In the genomic region with DNA sequence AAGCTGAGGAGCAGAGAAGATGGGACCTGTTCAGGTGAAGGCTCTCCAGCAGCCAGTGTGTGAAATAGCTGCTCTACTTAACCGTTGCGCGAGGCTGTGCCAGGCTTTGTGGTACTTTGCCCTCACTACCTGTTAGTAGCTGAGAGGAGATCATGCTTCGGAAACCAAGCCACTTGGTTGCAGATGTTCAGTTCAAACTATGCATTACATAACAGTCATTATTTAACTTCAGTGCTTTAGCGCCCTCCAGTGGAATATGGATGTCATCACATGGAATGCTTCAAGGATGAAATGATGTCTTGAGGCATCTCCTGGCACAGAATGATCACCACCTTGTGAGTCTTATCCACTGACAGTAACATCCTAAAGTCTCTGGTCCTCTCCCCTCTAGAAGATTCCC, we compare ENCODE assay signal across 9 mouse cellular contexts. TPM values are rescaled to one million over a fixed set of nuclear protein-coding genes. Genes with fewer than 3 reads are reported as not detected.
DNase-seq lines count a peak whose midpoint lies in the region; ATAC-seq and TF ChIP-seq lines count a peak whose summit lies in the region.
"Had no signal": no experiment of that assay in that cellular context is flagged by ENCODE, and none has a peak within 500 bp of the region (broad histone marks: within the 10 kb centered on the region; RNA-seq: fewer than 3 reads in every experiment).

No protein-coding gene starts in this region.

- no peak for TF ChIP-seq POLR2A in kidney, adult 2 months (IDR thresholded peaks at IDR 0.05; ENCODE audit: low read depth, low read length)

- H3K9ac ChIP-seq in kidney, embryonic 14.5 days (ENCODE audit: low read depth, low read length): no peak overlapping the region
- H3K9ac ChIP-seq in embryonic facial prominence, embryonic 13.5 days: no peak overlapping the region
- H3K9ac ChIP-seq in heart, embryonic 11.5 days (ENCODE audit: low read depth, low read length): no peak overlapping the region

- H3K27me3 ChIP-seq in kidney, adult 2 months (replicated peaks; ENCODE audit: control insufficient read depth, insufficient read depth, low read length): no peaks in the 10 kb centered on the region
- 0 out of 2 replicates have a peak, but pooled peaks cover 2% of the 10 kb centered on the region for H3K27me3 ChIP-seq in kidney, embryonic 14.5 days (ENCODE audit: control insufficient read depth, insufficient read depth, low read length)
- H3K27me3 ChIP-seq in embryonic facial prominence, embryonic 13.5 days: peaks cover 27% of the 10 kb centered on the region
- peaks cover 6% of the 10 kb centered on the region; the same call in 1 of the 2 replicates for H3K27me3 ChIP-seq in heart, embryonic 11.5 days (ENCODE audit: control insufficient read depth, insufficient read depth, low read length)

- H3K4me2 ChIP-seq in kidney, embryonic 14.5 days (replicated peaks; ENCODE audit: low read depth, low read length): no peak overlapping the region
- no peak overlapping the region for H3K4me2 ChIP-seq in embryonic facial prominence, embryonic 13.5 days
- H3K4me2 ChIP-seq in heart, embryonic 11.5 days: no peak overlapping the region

- no peaks in the 10 kb centered on the region for H3K4me1 ChIP-seq in kidney, adult 2 months (ENCODE audit: control insufficient read depth, insufficient read depth, low read length)
- H3K4me1 ChIP-seq in kidney, embryonic 14.5 days (ENCODE audit: control insufficient read depth, insufficient read depth, low read length): no peaks in the 10 kb centered on the region
- no peaks in the 10 kb centered on the region for H3K4me1 ChIP-seq in embryonic facial prominence, embryonic 13.5 days
- no peaks in the 10 kb centered on the region for H3K4me1 ChIP-seq in heart, embryonic 11.5 days (ENCODE audit: control insufficient read depth, insufficient read depth, low read length)

- whole genome bisulfite sequencing in kidney, adult 2 months: 13% methylated on average over 5 of the region's 5 CpGs
- WGBS in kidney, embryonic 14.5 days: 38% methylated on average over 5 of the region's 5 CpGs
- WGBS in embryonic facial prominence, embryonic 13.5 days: 20% methylated on average over 5 of the region's 5 CpGs
- WGBS in heart, embryonic 11.5 days (ENCODE audit: insufficient replicate concordance): 22% methylated on average over 5 of the region's 5 CpGs

- no peaks in the 10 kb centered on the region for H3K36me3 ChIP-seq in kidney, adult 2 months (ENCODE audit: control insufficient read depth, insufficient read depth, low read length)
- H3K36me3 ChIP-seq in kidney, embryonic 14.5 days (ENCODE audit: control insufficient read depth, insufficient read depth, low read length): no peaks in the 10 kb centered on the region
- no peaks in the 10 kb centered on the region for H3K36me3 ChIP-seq in embryonic facial prominence, embryonic 13.5 days
- H3K36me3 ChIP-seq in heart, embryonic 11.5 days (ENCODE audit: control insufficient read depth, insufficient read depth, low read length): no peaks in the 10 kb centered on the region

- no peak for ATAC-seq in kidney, embryonic 14.5 days (ENCODE audit: low FRiP score, low TSS enrichment)
- peak; percentile 48; the same call in 1 of the 2 replicates for ATAC-seq in embryonic facial prominence, embryonic 13.5 days (ENCODE audit: insufficient number of reproducible peaks, insufficient read depth, low FRiP score, low TSS enrichment, low read depth)
- ATAC-seq in erythroid progenitor cell, adult 5-6 weeks (replicated peaks; ENCODE audit: low FRiP score, poor library complexity, severe bottlenecking): no peak
- ATAC-seq in heart, embryonic 11.5 days (replicated peaks; ENCODE audit: insufficient number of reproducible peaks, low FRiP score, low TSS enrichment): no peak

- H3K4me3 ChIP-seq in kidney, adult 2 months (ENCODE audit: insufficient read depth, low read depth, low read length): no peak overlapping the region
- no peak overlapping the region for H3K4me3 ChIP-seq in kidney, embryonic 14.5 days (ENCODE audit: low read length)
- no peak overlapping the region for H3K4me3 ChIP-seq in embryonic facial prominence, embryonic 13.5 days
- H3K4me3 ChIP-seq in layer of hippocampus, adult 2 months: no peak overlapping the region
- no peak overlapping the region for H3K4me3 ChIP-seq in heart, embryonic 11.5 days (ENCODE audit: low read depth, low read length)
- H3K4me3 ChIP-seq: erythroblast, embryonic 14.5 days had no signal

- DNase-seq in kidney, adult 2 months: peak; percentile 82
- peak; percentile 82 for DNase-seq in ZHBTc4 (ENCODE audit: low read depth, low spot score)
- DNase-seq in layer of hippocampus, adult 2 months (ENCODE audit: low spot score in 2 of 2): peak; percentile 41 to 48
- peak; percentile 67 for DNase-seq in mesoderm, embryonic 11.5 days (ENCODE audit: low read depth, low spot score)

- peak; percentile 44 for TF ChIP-seq CTCF in kidney, adult 2 months (conservative IDR thresholded peaks at IDR 0.05; ENCODE audit: insufficient read depth, insufficient read length, low read depth, low read length)
- peak; percentile 89 for TF ChIP-seq CTCF in layer of hippocampus, adult 2 months (conservative IDR thresholded peaks at IDR 0.05)

- H3K27ac ChIP-seq in kidney, adult 2 months (ENCODE audit: insufficient read depth, low read depth, low read length): no peak overlapping the region
- H3K27ac ChIP-seq in kidney, embryonic 14.5 days (ENCODE audit: low read depth, low read length): no peak overlapping the region
- no peak overlapping the region for H3K27ac ChIP-seq in embryonic facial prominence, embryonic 13.5 days
- H3K27ac ChIP-seq in layer of hippocampus, adult 2 months: no peak overlapping the region
- H3K27ac ChIP-seq in heart, embryonic 11.5 days (ENCODE audit: low read depth, low read length): no peak overlapping the region

- no peaks in the 10 kb centered on the region for H3K9me3 ChIP-seq in kidney, embryonic 14.5 days (ENCODE audit: control insufficient read depth, low read length)
- no peaks in the 10 kb centered on the region for H3K9me3 ChIP-seq in embryonic facial prominence, embryonic 13.5 days
- no peaks in the 10 kb centered on the region for H3K9me3 ChIP-seq in heart, embryonic 11.5 days (replicated peaks; ENCODE audit: control insufficient read depth, low read length)

RNA-seq across cellular contexts. Expression of a gene that starts 56.5 kb away (rescaled TPM):
- polyA plus RNA-seq in kidney, adult 2 months (2012; rRNA removed): 0.06 and 0.10 TPM in 2 replicates
- 0.07 TPM in 1 of 2 replicates, not detected in the other for polyA plus RNA-seq in kidney, embryonic 14.5 days (2014; fragmentation: Nextera tagmentation; extraction: Ambion mirVana)
- 13.5 and 17.8 TPM in 2 replicates for polyA plus RNA-seq in embryonic facial prominence, embryonic 13.5 days (2015; fragmentation: Nextera tagmentation; extraction: Ambion mirVana)
- total RNA-seq in layer of hippocampus, adult 2 months (2021): under 1 TPM in 1 of 2 experiments, not detected in 1; 0.18 TPM
- not detected in 2 replicates for total RNA-seq in erythroid progenitor cell, adult 5-6 weeks (2015; ENCODE audit: low replicate concordance)
- not detected in 2 replicates for total RNA-seq in erythroid progenitor cell, adult 5-6 weeks (2017; ENCODE audit: low replicate concordance)
- 0.37 and 0.55 TPM in 2 replicates for polyA plus RNA-seq in heart, embryonic 11.5 days (2014; fragmentation: Nextera tagmentation; extraction: Ambion mirVana)
- polyA plus RNA-seq: erythroblast, embryonic 14.5 days had no signal
